Mouse (Mus musculus): ENCODE measurements around the gene Rex1bd. TPM values are rescaled to one million over a fixed set of nuclear protein-coding genes. Genes with fewer than 3 reads are reported as not detected.

Rex1bd gene
- polyA plus RNA-seq, 1 experiment from 2014 or later, result 121 TPM

- H3K36me3 ChIP-seq, result peaks cover 13% of the 10 kb centered on the region
- no peaks in the 10 kb centered on the region for H3K9me3 ChIP-seq
- no peak for ATAC-seq
- H3K4me2 ChIP-seq (replicated peaks), result no peak overlapping the region; the same call in 1 of the 2 replicates
- peaks cover 55% of the 10 kb centered on the region for H3K4me1 ChIP-seq (replicated peaks)
- H3K9ac ChIP-seq, result no peak overlapping the region
- no peak overlapping the region for H3K4me3 ChIP-seq (replicated peaks)
- peak overlapping the region; percentile 20; the same call in 1 of the 2 replicates for H3K27ac ChIP-seq
- 53% methylated on average over 5 of the region's 5 CpGs for WGBS
- peaks cover 17% of the 10 kb centered on the region for H3K27me3 ChIP-seq (replicated peaks)
Observed at GRCm38 (mm10) chr8:70507027-70507393, 458 bp upstream of the Rex1bd start.

GRCm38 (mm10) chr8:70505698-70506327 lies 739 bp downstream of the Rex1bd start:
- peak overlapping the region; percentile 96 for H3K27ac ChIP-seq
- 34% methylated on average over 32 of the region's 32 CpGs for WGBS
- H3K9ac ChIP-seq, result peak overlapping the region; percentile 93
- H3K36me3 ChIP-seq, result peaks cover 13% of the 10 kb centered on the region
- no peaks in the 10 kb centered on the region for H3K9me3 ChIP-seq
- H3K4me1 ChIP-seq (replicated peaks), result peaks cover 58% of the 10 kb centered on the region
- H3K27me3 ChIP-seq (replicated peaks), result peaks cover 29% of the 10 kb centered on the region
- no peak for ATAC-seq
- H3K4me2 ChIP-seq (replicated peaks), result peak overlapping the region; percentile 92
- peak overlapping the region; percentile 73 for H3K4me3 ChIP-seq (replicated peaks)

- no peak overlapping the region for H3K4me3 ChIP-seq (replicated peaks)
- H3K27me3 ChIP-seq (replicated peaks), result peaks cover 38% of the 10 kb centered on the region
- WGBS, result 78% methylated on average over 3 of the region's 3 CpGs
- H3K9me3 ChIP-seq, result no peaks in the 10 kb centered on the region
- ATAC-seq, result no peak
- H3K36me3 ChIP-seq, result peaks cover 13% of the 10 kb centered on the region
- no peak overlapping the region for H3K4me2 ChIP-seq (replicated peaks)
- H3K9ac ChIP-seq, result no peak overlapping the region
- H3K27ac ChIP-seq, result no peak overlapping the region
- peaks cover 62% of the 10 kb centered on the region for H3K4me1 ChIP-seq (replicated peaks)
Observed at GRCm38 (mm10) chr8:70504851-70505250, 1.7 kb downstream of the Rex1bd start.

GRCm38 (mm10) chr8:70504291-70504716 lies 2.2 kb downstream of the Rex1bd start:
- no peak overlapping the region for H3K4me2 ChIP-seq (replicated peaks)
- H3K9ac ChIP-seq, result no peak overlapping the region
- WGBS, result 69% methylated on average over 16 of the region's 16 CpGs
- H3K4me1 ChIP-seq (replicated peaks), result peaks cover 59% of the 10 kb centered on the region
- no peak overlapping the region for H3K4me3 ChIP-seq (replicated peaks)
- peaks cover 13% of the 10 kb centered on the region for H3K36me3 ChIP-seq
- H3K27ac ChIP-seq, result no peak overlapping the region
- H3K9me3 ChIP-seq, result no peaks in the 10 kb centered on the region
- peaks cover 44% of the 10 kb centered on the region for H3K27me3 ChIP-seq (replicated peaks)
- ATAC-seq, result no peak

- Histone ChIP-seq H3K9ac (no peak overlapping the region), H3K4me2 (replicated peaks) (no peak overlapping the region; the same call in 1 of the 2 replicates), H3K36me3 (peaks cover 8% of the 10 kb centered on the region), H3K27ac (no peak overlapping the region), H3K4me3 (replicated peaks) (no peak overlapping the region), H3K4me1 (replicated peaks) (peaks cover 50% of the 10 kb centered on the region), H3K27me3 (replicated peaks) (peaks cover 55% of the 10 kb centered on the region), H3K9me3 (no peaks in the 10 kb centered on the region)
- peak; percentile 27 for ATAC-seq
- WGBS, result 16% methylated on average over 46 of the region's 46 CpGs
Observed at GRCm38 (mm10) chr8:70503062-70503750, 3.3 kb downstream of the Rex1bd start.

- peak overlapping the region; percentile 46; the same call in 1 of the 2 replicates for H3K4me2 ChIP-seq (replicated peaks)
- WGBS, result 39% methylated on average over 12 of the region's 12 CpGs
- peaks cover 46% of the 10 kb centered on the region for H3K4me1 ChIP-seq (replicated peaks)
- no peaks in the 10 kb centered on the region for H3K9me3 ChIP-seq
- no peak overlapping the region for H3K27ac ChIP-seq
- H3K36me3 ChIP-seq, result peaks cover 3% of the 10 kb centered on the region
- peaks cover 59% of the 10 kb centered on the region for H3K27me3 ChIP-seq (replicated peaks)
- no peak for ATAC-seq
- no peak overlapping the region; the same call in 1 of the 2 replicates for H3K4me3 ChIP-seq (replicated peaks)
- H3K9ac ChIP-seq, result peak overlapping the region; percentile 8; the same call in 1 of the 2 replicates
Observed at GRCm38 (mm10) chr8:70502540-70502939, 4.0 kb downstream of the Rex1bd start.

GRCm38 (mm10) chr8:70501820-70502529 lies 4.6 kb downstream of the Rex1bd start:
- H3K4me3 ChIP-seq (replicated peaks), result no peak overlapping the region; the same call in 1 of the 2 replicates
- WGBS, result 14% methylated on average over 23 of the region's 23 CpGs
- no peaks in the 10 kb centered on the region for H3K9me3 ChIP-seq
- peak overlapping the region; percentile 8; the same call in 1 of the 2 replicates for H3K9ac ChIP-seq
- no peak for ATAC-seq
- H3K36me3 ChIP-seq, result no peaks in the 10 kb centered on the region
- peak overlapping the region; percentile 46 for H3K4me2 ChIP-seq (replicated peaks)
- H3K4me1 ChIP-seq (replicated peaks), result peaks cover 46% of the 10 kb centered on the region
- H3K27me3 ChIP-seq (replicated peaks), result peaks cover 65% of the 10 kb centered on the region
- no peak overlapping the region for H3K27ac ChIP-seq

- Histone ChIP-seq H3K4me1 (replicated peaks) (peaks cover 42% of the 10 kb centered on the region), H3K4me2 (replicated peaks) (peak overlapping the region; percentile 56), H3K27ac (no peak overlapping the region), H3K4me3 (replicated peaks) (peak overlapping the region; percentile 21), H3K9ac (0 out of 2 replicates have a peak overlapping the region, but pooled peaks have one; percentile 17), H3K36me3 (no peaks in the 10 kb centered on the region), H3K27me3 (replicated peaks) (peaks cover 78% of the 10 kb centered on the region), H3K9me3 (no peaks in the 10 kb centered on the region)
- ATAC-seq, result peak; percentile 29; the same call in 1 of the 2 replicates
- 8% methylated on average over 39 of the region's 39 CpGs for WGBS
Observed at GRCm38 (mm10) chr8:70500386-70501301, 5.9 kb downstream of the Rex1bd start.

GRCm38 (mm10) chr8:70495771-70496062 lies 10.8 kb downstream of the Rex1bd start:
- Histone ChIP-seq H3K36me3 (no peaks in the 10 kb centered on the region), H3K4me1 (replicated peaks) (peaks cover 40% of the 10 kb centered on the region), H3K27me3 (replicated peaks) (peaks cover 98% of the 10 kb centered on the region), H3K4me3 (replicated peaks) (no peak overlapping the region), H3K27ac (no peak overlapping the region), H3K9ac (no peak overlapping the region), H3K9me3 (no peaks in the 10 kb centered on the region), H3K4me2 (replicated peaks) (no peak overlapping the region)
- no peak for ATAC-seq
- WGBS, result 6% methylated on average over 12 of the region's 12 CpGs

GRCm38 (mm10) chr8:70495001-70495770 lies 11.4 kb downstream of the Rex1bd start:
- peaks cover 36% of the 10 kb centered on the region for H3K4me1 ChIP-seq (replicated peaks)
- no peaks in the 10 kb centered on the region for H3K9me3 ChIP-seq
- H3K4me3 ChIP-seq (replicated peaks), result no peak overlapping the region
- H3K36me3 ChIP-seq, result no peaks in the 10 kb centered on the region
- no peak overlapping the region for H3K4me2 ChIP-seq (replicated peaks)
- 1% methylated on average over 21 of the region's 21 CpGs for WGBS
- no peak overlapping the region for H3K9ac ChIP-seq
- H3K27me3 ChIP-seq (replicated peaks), result peaks cover 98% of the 10 kb centered on the region
- no peak for ATAC-seq
- H3K27ac ChIP-seq, result no peak overlapping the region

GRCm38 (mm10) chr8:70494416-70494945 lies 12.1 kb downstream of the Rex1bd start:
- Histone ChIP-seq H3K9ac (no peak overlapping the region), H3K4me3 (replicated peaks) (no peak overlapping the region), H3K27me3 (replicated peaks) (peaks cover 98% of the 10 kb centered on the region), H3K4me2 (replicated peaks) (no peak overlapping the region), H3K27ac (no peak overlapping the region), H3K9me3 (no peaks in the 10 kb centered on the region), H3K36me3 (no peaks in the 10 kb centered on the region), H3K4me1 (replicated peaks) (peaks cover 39% of the 10 kb centered on the region)
- 3% methylated on average over 28 of the region's 28 CpGs for WGBS
- no peak for ATAC-seq

All from intestine, embryonic 15.5 days (tissue).